Mouse (Mus musculus) ovary, adult 18-20 months (tissue): Measurements from ENCODE around the gene Olfr288.
A peak's percentile ranks its signal among the peaks of the same experiment; 100 is the strongest.

Experiments
- DNase-seq: peaks from one replicate; pipeline ENCODE4 v3.0.0; 2022; ENCODE audit warnings: low spot score, mixed read lengths

The Olfr288 gene

DNA sequence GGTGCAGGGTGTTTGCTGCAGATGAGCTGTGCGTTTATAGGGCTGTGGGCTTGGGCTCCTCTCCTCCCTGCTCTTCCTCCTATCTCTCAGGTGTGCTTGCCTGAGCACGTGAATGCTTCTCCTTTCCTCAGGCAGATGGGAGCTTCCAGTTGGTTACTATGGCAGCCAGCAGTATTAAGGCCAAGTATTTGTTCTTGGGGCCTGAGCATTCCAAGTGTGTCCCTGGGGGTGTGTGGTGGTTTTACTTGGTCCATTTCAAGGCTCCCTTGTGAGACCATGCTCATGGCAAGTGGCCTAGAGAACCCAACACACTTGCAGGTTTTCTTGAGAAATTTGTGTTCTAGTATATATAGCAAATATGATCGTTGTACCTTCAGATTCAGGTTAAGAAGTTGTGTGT, at the start of gene Olfr288:
Gene Olfr288, minus strand, starts transcription at position 101 of the 400 bp plus-strand sequence.
- no peak for DNase-seq

DNA sequence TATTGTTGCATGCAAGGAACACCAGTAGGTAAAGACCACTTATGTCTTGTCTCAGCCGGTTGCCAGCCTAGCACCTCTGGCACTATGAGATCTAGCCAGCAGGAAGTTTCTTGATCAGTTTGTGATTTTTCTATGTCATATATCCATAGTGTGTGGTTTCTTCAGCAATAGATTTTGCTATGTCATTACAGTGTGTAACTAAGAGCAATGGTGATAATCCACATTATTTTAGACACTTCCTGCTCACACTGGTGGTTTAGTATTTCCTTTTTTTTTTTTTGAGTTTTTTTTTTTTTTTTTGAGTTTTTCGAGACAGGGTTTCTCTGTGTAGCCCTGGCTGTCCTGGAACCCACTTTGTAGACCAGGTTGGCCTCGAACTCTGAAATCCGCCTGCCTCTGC, 40.1 kb upstream of the Olfr288 start:
- no peak for DNase-seq

DNA sequence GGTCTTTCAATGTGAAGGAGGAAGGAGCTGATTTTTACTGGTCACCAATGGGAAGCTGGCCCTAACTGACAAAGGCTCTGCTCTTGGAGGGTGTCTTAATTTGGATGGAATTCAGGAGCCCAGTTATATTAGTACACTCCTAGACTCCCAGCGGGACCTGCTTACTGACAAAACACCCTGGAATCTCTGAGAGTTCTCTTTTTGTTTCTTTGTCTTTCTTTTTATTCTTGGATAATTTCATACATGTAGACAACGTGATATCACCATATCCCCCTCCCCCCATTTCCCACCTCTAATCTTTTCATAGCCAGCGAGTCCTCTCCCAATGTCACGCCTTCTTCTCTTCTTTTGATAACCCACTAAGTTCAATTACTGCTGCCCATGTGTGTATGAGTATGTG, 39.0 kb upstream of the Olfr288 start, which contains the start of gene Olfr286:
Gene Olfr286, minus strand, starts transcription at position 101 of the 400 bp plus-strand sequence.
- no peak for DNase-seq

DNA sequence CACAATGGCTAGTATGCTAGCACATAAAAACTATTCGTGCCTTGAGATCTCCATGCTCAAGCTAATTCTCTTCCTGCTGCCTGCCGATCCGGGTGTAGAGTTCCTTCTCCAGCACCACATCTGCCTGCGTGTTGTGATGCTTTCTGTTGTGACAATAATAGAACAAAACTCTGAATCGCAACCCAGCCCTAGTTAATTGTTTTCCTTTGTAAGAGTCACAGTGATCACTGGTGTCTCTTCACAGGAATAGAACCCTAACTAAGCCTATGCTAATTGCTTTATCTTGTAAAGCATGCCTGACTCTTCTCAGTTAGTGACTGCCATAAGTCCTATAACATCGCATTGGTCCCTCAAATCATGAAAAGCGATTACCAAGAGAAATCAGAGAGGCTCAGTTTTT, 30.8 kb upstream of the Olfr288 start:
- DNase-seq, result no peak

DNA sequence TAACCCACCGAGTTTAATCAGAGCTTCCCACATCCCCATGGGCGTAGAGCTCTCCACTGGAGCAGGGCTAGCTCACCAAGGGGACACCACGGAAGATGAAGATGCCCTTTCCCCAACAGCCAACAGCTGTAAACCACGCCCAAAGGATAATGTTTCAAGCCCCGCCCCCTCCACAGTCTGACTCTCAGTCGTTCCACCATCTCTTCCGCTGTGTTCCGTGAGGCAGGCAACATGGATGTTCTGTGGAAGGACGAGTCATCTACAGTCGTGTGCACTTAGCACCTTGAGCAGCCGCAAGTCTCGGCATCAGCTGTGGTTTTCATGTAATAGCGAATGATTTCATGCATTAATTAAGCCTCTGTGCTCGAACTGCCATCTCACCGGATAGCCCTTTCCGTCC, 30.3 kb upstream of the Olfr288 start:
- DNase-seq, result no peak

DNA sequence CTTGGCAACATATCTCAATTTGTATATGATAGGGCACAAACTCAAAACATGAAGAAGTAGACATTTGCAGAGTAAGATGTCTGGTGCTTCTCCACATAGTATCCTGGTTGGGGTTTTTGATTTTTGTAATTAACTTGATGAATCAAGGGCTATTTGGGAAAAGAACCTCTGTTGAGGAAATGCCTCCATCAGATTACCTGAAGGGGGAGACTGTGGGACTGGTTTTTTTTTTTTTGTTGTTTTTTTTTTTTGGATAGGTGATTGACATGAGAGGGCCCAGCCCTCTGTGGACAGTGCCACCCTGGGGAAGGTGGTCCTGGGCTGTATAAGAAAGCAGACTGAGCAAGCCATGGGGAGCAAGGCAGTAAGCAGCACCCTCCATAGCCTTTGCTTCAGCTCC, 27.0 kb upstream of the Olfr288 start:
- DNase-seq, result no peak

DNA sequence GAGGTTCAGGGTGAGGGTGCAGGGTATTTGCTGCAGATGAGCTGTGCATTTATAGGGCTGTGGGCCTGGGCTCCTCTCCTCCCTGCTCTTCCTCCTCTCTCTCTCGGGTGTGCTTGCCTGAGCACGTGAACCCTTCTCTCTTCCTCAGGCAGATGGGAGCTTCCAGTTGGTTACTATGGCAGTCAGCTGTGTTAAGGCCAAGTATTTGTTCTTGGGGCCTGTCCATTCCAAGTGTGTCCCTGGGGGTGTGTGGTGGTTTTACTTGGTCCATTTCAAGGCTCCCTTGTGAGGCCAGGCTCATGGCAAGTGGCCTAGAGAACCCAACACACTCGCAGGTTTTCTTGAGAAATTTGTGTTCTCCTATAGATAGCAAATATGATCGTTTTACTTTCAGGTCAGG, 25.5 kb upstream of the Olfr288 start, which contains the start of the genes Gm44579 and Olfr287:
Gene Gm44579, minus strand, starts transcription at position 101 of the 400 bp plus-strand sequence.
Gene Olfr287, minus strand, starts transcription at position 180 of the 400 bp plus-strand sequence.
- DNase-seq, result no peak

DNA sequence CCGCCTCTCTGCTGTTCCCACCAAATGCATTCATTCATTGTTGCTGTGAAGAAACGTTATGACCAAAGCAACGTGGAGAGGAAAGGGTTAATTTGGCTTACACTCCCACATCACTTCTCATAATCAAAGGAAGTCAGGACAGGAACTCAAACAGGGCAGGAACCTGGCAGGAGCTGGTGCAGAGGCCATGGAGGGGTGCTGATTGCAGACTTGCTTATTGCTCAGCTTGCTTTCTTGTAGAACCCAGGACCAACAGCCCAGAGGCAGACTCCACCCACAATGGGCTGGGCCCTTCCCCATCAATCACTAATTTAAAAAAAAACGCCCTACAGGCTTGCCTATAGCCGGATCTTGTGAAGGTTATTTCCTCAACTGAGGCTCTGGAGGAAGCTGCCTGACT, 18.8 kb upstream of the Olfr288 start:
- DNase-seq, result no peak

DNA sequence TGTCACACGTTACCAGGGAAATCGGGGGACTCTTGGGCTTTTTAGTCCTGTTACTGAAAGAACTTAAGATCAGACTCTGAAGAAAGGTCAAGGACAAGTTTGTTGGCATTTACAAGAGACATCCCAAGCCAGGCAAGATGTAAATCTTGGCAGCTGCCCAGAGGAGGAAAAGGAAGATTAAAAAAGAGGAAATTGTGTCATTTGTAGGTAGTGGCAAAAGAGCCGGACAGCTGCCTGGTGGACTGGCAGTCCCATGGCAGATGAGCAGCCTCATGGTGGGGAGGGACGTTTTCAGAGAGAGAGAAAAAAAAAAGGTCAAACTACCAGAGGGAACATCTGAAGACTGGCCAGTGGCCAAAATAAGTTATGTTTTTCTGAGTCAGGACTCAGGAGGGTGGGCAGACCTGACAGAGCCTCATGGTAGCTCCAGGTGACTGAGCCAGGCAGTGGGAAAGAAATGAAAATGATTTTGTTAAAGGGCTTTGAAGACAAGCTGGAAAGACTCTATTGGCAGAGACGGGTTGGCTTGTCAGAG, 18.1 kb upstream of the Olfr288 start:
- DNase-seq, result no peak

DNA sequence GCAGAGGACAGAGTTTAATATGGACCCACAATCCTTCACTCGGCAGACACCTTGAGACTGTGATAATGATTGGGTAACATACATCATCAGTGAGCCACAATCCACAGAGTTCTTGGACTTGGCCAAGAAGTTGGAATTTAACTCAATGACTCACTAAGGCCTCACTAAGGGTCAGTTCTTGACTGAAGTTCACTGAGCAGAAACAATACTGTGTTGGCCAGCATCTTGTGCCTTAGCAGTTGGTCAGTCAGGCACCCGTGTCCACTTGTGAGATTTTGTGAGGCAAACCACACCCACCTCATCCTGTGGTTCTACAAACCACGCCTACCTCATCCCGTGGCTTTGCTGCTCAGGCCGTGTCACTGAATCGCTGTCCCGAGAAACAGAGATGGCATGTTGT, 14.3 kb upstream of the Olfr288 start:
- no peak for DNase-seq

DNA sequence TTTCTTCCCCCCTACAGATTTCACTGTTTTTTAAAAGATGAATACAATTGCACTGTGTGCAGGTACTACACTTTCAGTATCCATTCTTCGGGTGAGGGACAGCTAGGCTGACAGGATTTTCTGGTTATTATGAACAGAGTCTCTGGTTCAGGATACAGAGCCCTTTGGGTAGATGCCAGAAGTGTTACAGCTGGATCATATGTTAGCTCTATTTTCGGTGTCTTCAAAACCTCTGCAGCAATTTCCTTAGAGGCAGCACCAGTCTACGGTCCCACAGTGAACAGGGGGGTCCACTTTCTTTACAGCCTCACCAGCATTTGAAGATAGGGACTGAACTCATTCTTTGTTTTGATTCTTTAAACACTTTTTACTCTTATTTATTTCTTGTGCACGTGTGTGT, 10.9 kb downstream of the Olfr288 start:
- no peak for DNase-seq

DNA sequence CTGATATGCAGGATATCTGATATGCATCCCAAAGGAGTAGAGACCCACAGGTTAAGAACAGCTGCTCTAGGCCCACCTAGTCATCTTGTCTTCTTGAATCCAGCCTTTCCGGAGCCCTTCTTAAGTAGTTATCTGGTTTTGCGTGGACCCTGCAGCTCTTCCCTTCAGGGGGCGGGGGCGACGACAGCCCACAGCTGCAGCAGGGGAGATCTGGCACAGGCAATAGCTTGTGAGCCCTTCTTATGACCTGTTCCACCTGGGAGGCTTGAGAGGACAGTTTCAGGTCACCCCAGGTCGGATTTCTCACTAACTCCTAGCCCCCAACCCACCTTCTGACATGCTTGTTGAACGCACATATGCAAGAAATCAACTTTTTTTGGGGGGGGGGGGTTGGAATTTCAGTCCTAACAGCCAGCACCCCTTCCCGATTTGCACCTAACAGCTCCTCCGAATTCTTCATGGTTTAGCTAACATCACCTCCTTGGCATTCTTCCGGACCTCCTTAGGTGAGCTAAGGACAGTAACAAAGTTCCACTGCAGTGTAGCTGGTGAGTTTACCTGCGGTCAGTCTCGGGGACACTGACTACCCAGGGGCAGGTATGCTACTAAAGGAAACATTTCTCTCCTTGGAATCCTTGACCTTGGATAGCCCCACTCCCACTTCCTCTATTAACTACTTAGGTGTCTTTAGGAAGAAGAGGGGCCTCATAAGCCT, 13.3 kb downstream of the Olfr288 start:
- DNase-seq, result no peak

DNA sequence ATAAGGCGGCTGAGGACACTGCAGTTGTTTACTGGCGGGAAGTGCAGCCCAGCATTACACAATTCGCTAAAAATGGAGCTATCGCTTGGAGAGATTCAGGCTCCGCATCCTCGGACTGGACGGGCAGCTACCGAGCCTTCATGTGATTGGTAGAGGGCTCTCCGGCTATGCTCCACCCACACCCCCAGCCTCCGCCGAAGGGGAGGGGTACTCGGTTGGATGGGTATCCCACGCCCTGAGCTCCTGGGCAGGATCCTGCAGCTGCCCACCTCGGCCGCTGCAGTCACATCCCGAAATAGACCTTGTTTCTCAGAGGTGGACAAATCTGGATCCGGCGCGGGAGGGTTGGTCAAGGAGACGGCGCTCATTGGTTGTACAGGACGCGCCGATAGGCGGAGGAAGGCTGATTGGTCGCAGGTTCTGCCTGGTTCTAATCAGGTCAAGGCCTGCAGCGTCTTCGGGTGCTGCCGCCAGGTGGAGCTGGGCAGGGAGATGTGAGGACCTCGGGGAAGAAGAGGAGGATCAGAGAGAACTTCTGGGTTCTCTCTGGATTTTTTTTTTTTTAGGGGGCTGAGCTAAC, 14.1 kb downstream of the Olfr288 start:
- peak; percentile 92 for DNase-seq

DNA sequence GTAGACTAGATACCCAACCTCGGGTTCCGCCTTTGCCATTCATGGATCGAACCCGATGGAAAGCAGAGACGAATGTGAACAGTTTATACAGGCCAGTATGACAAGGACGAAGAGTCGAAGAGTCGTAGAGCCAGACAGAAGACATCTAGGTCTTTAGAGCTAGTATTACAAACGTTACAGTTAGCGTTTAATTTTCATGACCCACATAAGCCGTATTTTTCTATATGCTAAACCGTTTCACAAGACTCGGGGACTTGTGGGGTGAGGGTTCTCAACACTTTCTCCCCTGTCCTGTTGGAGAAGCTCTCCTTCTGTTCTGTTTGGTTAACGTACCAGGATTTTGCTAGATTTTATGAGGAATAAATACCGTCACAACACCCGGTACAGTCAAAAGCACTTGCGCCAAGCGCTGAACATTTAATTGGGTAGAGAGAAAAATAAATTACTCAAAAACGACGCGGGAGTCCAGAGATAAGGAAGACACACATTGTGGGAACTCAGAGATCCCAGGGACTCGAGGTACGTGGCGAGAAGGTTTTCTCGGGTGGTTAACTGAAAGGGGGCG, 14.7 kb downstream of the Olfr288 start:
- no peak for DNase-seq

DNA sequence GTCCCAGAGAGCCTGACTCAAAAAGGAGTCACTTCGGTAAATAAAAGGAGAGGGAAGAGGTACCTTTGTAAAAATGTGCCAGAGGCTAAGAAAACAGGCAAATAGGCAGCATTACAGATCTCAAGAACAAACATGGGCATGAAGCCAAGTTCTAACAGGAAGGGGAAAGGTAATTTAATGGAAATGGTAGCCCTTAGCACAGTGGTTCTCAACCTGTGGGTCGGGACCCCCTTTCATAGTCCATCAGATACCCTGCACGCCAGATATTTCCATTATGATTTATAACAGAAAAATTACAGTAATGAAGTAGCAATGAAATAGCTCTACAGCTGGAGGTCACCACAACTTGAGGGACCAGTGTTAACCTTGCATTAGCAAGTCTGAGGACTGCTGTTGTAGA, 18.0 kb downstream of the Olfr288 start:
- no peak for DNase-seq

DNA sequence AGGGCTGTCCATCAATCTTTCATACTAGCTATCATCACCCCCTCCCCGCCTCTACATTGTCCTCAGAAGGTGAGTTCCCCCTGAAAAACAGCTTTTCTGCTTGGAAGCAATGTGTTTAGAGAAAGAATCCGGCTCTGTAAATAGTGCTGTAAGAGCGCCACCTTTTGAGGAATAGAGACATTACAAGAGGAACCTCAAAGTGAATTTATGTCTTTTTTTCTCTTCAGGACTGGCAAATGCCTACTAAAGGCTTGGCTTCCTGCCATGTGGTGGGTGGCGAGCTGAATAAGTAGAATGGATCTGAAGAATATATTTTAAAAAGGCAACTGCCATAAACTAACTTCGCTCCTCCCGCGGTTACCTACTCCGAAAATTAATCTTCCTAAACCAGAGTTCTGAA, 21.5 kb downstream of the Olfr288 start:
- DNase-seq, result no peak

DNA sequence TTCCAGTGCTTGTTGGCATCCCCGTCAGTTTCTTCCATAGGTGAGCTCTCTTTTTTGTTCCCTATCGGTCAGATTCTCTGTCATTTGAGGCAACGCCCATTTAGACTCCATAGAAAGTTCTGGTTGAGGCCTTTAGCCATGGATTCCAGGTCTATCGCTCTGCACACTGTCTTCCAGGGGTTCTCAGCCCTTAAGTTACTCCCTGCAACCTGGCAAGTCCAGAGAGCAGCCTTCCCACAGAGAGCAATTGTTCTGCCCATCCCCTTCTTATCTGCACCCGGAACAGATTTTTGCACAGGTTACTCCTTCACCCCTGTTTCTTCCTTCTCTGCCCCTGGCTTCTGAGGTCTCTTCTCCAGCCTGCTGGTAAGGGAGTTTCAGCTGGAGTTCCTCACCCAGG, 23.2 kb downstream of the Olfr288 start:
- no peak for DNase-seq

DNA sequence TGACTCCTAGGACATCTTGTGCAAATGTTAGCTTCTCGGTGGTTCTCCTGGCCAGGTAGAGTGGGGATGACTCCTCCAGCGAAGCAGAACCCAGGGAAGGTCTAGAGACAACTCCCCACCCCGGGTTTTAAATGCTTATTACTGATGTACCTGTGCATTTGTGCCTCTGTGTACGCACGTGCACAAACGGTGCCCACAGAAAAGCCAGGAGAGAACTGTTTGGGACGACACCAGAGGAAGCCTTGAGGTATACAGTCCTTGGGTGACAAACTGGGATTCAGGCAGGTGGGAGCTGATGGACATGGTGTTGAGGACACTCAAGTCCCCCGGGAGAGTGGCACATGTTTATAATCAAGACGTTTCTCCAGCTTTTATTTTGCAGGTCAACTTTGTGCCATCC, 24.4 kb downstream of the Olfr288 start:
- DNase-seq, result no peak

DNA sequence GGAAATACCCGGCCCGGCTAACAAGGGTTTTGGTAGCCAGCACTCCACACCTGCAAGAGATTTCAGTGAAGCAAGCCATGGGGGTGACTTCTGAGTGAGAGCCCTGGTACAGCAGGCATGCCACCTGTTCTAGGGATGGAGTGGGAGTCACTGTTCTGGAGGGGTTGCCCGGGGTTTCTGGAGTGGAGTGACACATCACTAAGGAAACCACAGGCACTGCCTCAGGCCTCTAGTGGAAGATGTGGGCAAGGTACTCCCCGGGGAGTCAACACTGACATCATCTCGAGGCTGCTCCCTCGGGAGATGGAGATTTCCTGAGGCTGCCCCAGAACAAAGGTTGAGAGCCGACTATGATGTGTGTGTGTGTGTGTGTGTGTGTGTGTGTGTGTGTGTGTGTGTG, 25.0 kb downstream of the Olfr288 start:
- DNase-seq, result no peak

DNA sequence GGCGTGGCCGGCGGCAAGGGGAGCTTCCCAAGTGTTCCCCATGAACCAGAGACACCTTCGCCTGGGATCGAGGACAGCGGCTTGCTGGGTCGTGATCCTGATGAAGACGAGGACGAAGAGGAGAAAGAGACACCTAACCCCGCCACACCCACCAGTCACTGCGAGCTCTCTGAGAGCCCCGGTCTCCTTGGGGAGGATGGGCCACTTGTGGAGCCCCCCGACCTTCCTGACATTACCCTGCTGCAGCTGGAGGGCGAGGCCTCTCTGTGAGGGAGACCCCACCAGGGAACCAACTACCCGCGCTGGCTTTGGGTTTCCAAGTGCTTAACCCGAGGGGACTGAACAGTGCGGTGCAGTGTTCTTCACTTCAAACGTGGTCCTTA, 26.7 kb downstream of the Olfr288 start:
- no peak for DNase-seq

DNA sequence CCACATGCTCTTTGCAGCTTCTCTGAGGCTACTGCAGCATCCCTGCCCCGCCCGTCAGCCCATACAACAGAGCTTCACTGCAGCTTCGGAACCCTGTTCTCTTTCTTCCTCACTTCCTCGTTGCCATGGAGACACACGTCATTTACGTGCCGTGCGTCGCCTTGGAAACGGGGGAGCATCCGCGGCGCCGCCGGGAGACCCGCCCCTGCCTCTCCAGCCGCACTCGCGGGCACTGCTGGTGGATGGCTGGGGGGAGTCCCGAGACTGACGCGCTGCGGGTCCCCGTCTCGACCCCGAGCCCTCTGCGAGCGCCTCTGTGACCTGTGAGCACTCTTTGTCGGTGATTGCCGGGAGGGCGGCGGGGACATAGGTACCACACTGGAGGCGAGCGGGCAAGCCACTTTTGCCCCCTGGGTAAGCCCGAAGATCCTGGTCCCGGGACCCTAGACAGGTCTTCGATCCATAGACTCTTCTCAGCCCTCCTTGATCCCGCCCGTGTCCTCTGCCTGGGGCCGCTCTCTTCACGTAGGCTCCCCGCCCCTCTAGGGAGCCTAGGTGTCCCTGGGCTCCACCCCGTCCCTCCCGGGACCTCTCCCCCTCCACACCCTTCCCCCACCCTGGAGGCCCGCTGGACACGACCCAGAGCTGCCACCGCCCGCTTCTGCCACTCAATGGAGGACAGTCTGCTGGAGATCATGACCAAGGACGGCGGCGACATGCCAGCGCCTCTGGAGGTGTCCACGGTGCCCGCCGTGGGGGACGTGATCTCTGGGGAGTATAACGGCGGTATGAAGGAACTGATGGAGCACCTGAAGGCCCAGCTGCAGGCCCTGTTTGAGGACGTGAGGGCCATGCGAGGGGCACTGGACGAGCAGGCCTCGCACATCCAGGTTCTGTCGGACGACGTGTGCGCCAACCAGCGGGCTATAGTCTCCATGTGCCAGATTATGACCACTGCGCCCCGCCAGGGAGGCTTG, 27.4 kb downstream of the Olfr288 start:
- peak; percentile 74 for DNase-seq
